Mouse (Mus musculus): ENCODE data around the gene Tdrd9. TPM values are rescaled to one million over a fixed set of nuclear protein-coding genes. Genes with fewer than 3 reads are reported as not detected.

Gene Tdrd9
- total RNA-seq, 1 experiment from 2014 or later = not detected

GRCm38 (mm10) chr12:111963339-111963738 is 8.0 kb upstream of the Tdrd9 start:
- DNase-seq = no peak

- DNase-seq = peak; percentile 99
Observed at GRCm38 (mm10) chr12:111966683-111967173, 4.6 kb upstream of the Tdrd9 start, which contains the start of gene Atp5mpl. Atp5mpl (minus strand) TSS chr12:111966977.

GRCm38 (mm10) chr12:111970085-111970484 is 1.3 kb upstream of the Tdrd9 start:
- no peak for DNase-seq

- no peak for DNase-seq
Observed at GRCm38 (mm10) chr12:111972504-111972903, 1.1 kb downstream of the Tdrd9 start.

GRCm38 (mm10) chr12:111974578-111974977 is 3.2 kb downstream of the Tdrd9 start:
- no peak for DNase-seq

- DNase-seq = no peak
Observed at GRCm38 (mm10) chr12:111977138-111977537, 5.8 kb downstream of the Tdrd9 start.

GRCm38 (mm10) chr12:111978274-111978673 is 6.9 kb downstream of the Tdrd9 start:
- DNase-seq = no peak

GRCm38 (mm10) chr12:111980887-111981367 is 9.6 kb downstream of the Tdrd9 start, which contains the start of gene Rd3l:
Rd3l (minus strand) TSS chr12:111981317.
- no peak for DNase-seq

- no peak for DNase-seq
Observed at GRCm38 (mm10) chr12:111981831-111982230, 10.5 kb downstream of the Tdrd9 start.

GRCm38 (mm10) chr12:111983165-111983564 is 11.8 kb downstream of the Tdrd9 start:
- no peak for DNase-seq

GRCm38 (mm10) chr12:111986756-111987155 is 15.4 kb downstream of the Tdrd9 start:
- DNase-seq = peak; percentile 38

- DNase-seq = no peak
Observed at GRCm38 (mm10) chr12:111992626-111993025, 21.3 kb downstream of the Tdrd9 start.

- DNase-seq = no peak
Observed at GRCm38 (mm10) chr12:111995161-111995560, 23.8 kb downstream of the Tdrd9 start.

- no peak for DNase-seq
Observed at GRCm38 (mm10) chr12:111999735-112000134, 28.4 kb downstream of the Tdrd9 start.

GRCm38 (mm10) chr12:112001223-112001622 is 29.9 kb downstream of the Tdrd9 start:
- DNase-seq = peak; percentile 83

GRCm38 (mm10) chr12:112012511-112013270 is 41.3 kb downstream of the Tdrd9 start:
- no peak for DNase-seq

GRCm38 (mm10) chr12:112013271-112013801 is 42.0 kb downstream of the Tdrd9 start:
- no peak for DNase-seq

- no peak for DNase-seq
Observed at GRCm38 (mm10) chr12:112016346-112016745, 45.0 kb downstream of the Tdrd9 start.

- DNase-seq = no peak
Observed at GRCm38 (mm10) chr12:112023306-112023705, 51.9 kb downstream of the Tdrd9 start.

- no peak for DNase-seq
Observed at GRCm38 (mm10) chr12:112024581-112025310, 53.4 kb downstream of the Tdrd9 start.

GRCm38 (mm10) chr12:112025457-112025856 is 54.1 kb downstream of the Tdrd9 start:
- DNase-seq = no peak

GRCm38 (mm10) chr12:112025907-112026645 is 54.7 kb downstream of the Tdrd9 start:
- DNase-seq = peak; percentile 12

Data from adrenal gland, postnatal 14 days (tissue).